ENCODE assay signal across 32 mouse cellular contexts in genomic region chr11:93512843-93513242, GRCm38 (mm10).
"Had no signal": no experiment of that assay in that cellular context is flagged by ENCODE, and none has a peak within 500 bp of the region (broad histone marks: within the 10 kb centered on the region; RNA-seq: fewer than 3 reads in every experiment).

No protein-coding gene starts in this region.

- DNase-seq: left cerebral cortex, postnatal 4 days; liver; liver, embryonic 13.5 days; liver, postnatal 0 days; lung, adult 18-20 months; lung, adult 2 months; lung, embryonic 14.5 days; lung, postnatal 10 days; lung, postnatal 14 days; lung, postnatal 36 days; lung, postnatal 4 days; midbrain, embryonic 14.5 days had no signal

- H3K9me3 ChIP-seq: limb, embryonic 10.5 days; limb, embryonic 12.5 days; limb, embryonic 13.5 days; limb, embryonic 15.5 days; liver, embryonic 12.5 days; liver, embryonic 13.5 days; liver, embryonic 15.5 days; lung, embryonic 15.5 days; midbrain, embryonic 10.5 days; midbrain, embryonic 12.5 days; midbrain, embryonic 13.5 days; midbrain, embryonic 15.5 days had no signal

- H3K4me3 ChIP-seq: left cerebral cortex, adult 2 months; limb, embryonic 10.5 days; limb, embryonic 12.5 days; limb, embryonic 13.5 days; limb, embryonic 15.5 days; liver, embryonic 12.5 days; liver, embryonic 13.5 days; liver, embryonic 15.5 days; lung, embryonic 15.5 days; megakaryocyte, embryonic 14.5 days; midbrain, embryonic 10.5 days; midbrain, embryonic 12.5 days; midbrain, embryonic 13.5 days; midbrain, embryonic 15.5 days; myocyte had no signal

- H3K27ac ChIP-seq: left cerebral cortex, adult 2 months; limb, embryonic 10.5 days; limb, embryonic 12.5 days; limb, embryonic 13.5 days; limb, embryonic 15.5 days; liver, embryonic 12.5 days; liver, embryonic 13.5 days; liver, embryonic 14.5 days; liver, embryonic 15.5 days; lung, embryonic 15.5 days; macrophage; midbrain, embryonic 10.5 days; midbrain, embryonic 12.5 days; midbrain, embryonic 13.5 days; midbrain, embryonic 15.5 days had no signal

- H3K4me2 ChIP-seq: limb, embryonic 12.5 days; limb, embryonic 13.5 days; limb, embryonic 15.5 days; liver, embryonic 11.5 days; liver, embryonic 12.5 days; liver, embryonic 13.5 days; liver, embryonic 15.5 days; lung, embryonic 14.5 days; lung, embryonic 15.5 days; midbrain, embryonic 11.5 days; midbrain, embryonic 12.5 days; midbrain, embryonic 13.5 days; midbrain, embryonic 15.5 days had no signal

- H3K9ac ChIP-seq: limb, embryonic 12.5 days; limb, embryonic 13.5 days; limb, embryonic 15.5 days; liver, embryonic 12.5 days; liver, embryonic 13.5 days; liver, embryonic 14.5 days; liver, embryonic 15.5 days; liver, postnatal 0 days; lung, embryonic 14.5 days; lung, embryonic 15.5 days; midbrain, embryonic 12.5 days; midbrain, embryonic 13.5 days; midbrain, embryonic 15.5 days had no signal

- H3K27me3 ChIP-seq: limb, embryonic 12.5 days; limb, embryonic 13.5 days; limb, embryonic 15.5 days; liver, embryonic 12.5 days; liver, embryonic 13.5 days; liver, embryonic 15.5 days; lung, embryonic 15.5 days; megakaryocyte, embryonic 14.5 days; midbrain, embryonic 12.5 days; midbrain, embryonic 13.5 days; midbrain, embryonic 15.5 days had no signal

- H3K4me1 ChIP-seq: limb, embryonic 12.5 days; limb, embryonic 13.5 days; limb, embryonic 15.5 days; liver, embryonic 12.5 days; liver, embryonic 13.5 days; liver, embryonic 15.5 days; lung, embryonic 15.5 days had no signal

- H3K36me3 ChIP-seq: limb, embryonic 10.5 days; limb, embryonic 12.5 days; limb, embryonic 13.5 days; limb, embryonic 15.5 days; liver, embryonic 12.5 days; liver, embryonic 13.5 days; liver, embryonic 15.5 days; lung, embryonic 15.5 days; midbrain, embryonic 10.5 days; midbrain, embryonic 12.5 days; midbrain, embryonic 13.5 days; midbrain, embryonic 15.5 days had no signal

- ATAC-seq: liver, embryonic 12.5 days; liver, postnatal 0 days; lung, postnatal 0 days; midbrain, embryonic 13.5 days; midbrain, embryonic 15.5 days; midbrain, embryonic 16.5 days had no signal
